Mouse (Mus musculus): Measurements from ENCODE around the gene Anapc15. TPM values are rescaled to one million over a fixed set of nuclear protein-coding genes. Genes with fewer than 3 reads are reported as not detected.
"Not testable (repeated sequence)": the region's sequence is repeated elsewhere in the genome, so short reads cannot be mapped to it uniquely, and the experiment has no call there.

Anapc15 gene
- total RNA-seq, 4 experiments from 2014 or later, result 29.6 to 34.8 (median 30.7) TPM

DNA sequence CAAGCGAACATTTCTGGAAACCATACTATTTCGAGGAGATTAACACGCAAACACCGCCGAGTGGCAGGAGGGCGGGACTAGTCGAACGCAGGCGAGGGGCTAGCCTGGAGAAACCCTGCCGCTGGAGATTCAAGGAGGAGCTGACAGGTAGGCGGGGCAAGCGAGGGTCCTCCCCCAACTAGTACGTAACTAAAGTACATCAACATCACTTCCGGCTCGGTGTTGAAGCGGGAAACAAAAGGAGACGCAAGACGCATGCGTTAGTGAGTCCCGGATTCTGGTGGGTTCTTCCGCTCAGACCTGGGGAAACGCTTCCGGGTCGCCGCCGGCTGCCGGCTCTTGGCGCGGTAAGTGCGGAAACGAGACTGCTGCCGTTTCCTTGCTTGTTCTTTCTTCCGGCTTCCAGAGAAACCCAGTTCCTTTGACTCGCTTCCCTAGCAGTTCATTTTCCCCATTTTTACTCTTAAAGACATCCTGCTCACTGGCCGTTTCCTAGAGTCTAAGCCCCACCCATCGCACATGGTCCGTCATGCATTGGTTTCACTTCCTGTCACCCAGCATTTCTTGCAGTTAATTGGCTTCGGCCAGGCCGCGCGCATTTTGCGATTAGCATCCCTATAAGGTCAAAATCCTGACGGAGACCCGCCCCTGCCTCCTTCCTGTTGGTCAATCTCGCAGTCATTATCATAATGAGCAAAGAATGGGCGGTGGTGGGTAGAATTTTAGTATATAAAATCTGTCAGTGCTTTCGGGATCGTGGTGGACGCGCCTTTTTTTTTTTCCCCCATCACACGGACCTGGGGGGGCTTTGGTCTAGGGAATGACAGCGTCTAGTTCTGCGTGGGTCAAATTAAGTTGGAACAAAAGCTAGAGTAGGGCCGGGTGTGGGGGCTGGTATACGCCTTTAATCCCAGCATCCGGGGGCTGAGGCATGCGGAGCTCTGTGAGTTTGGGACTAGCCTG, 32.9 kb downstream of the Anapc15 start:
- DNase-seq, result peak; percentile 98

- DNase-seq, result no peak
Observed at GRCm38 (mm10) chr7:101900331-101901097, 37.0 kb downstream of the Anapc15 start.

GRCm38 (mm10) chr7:101901969-101902368, 38.5 kb downstream of the Anapc15 start:
- DNase-seq, result no peak

DNA sequence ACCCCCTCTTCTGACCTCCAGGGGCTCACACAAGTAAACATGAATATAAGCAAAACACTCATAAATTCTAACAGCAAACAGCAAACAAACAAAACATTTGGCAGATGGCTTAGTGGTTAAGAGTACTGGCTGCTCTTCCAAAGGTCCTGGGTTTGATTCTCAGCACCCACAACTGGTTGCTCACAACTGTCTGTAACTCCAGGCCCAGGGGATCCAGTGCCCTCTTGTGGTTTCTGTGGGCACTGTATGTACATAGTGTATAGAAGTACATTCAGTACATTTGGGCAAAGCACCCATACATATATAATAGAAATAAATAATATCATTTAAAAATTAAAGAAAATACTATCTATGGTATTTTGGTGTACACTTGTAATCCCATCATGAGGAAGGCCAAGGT, 39.3 kb downstream of the Anapc15 start:
- DNase-seq, result no peak

DNA sequence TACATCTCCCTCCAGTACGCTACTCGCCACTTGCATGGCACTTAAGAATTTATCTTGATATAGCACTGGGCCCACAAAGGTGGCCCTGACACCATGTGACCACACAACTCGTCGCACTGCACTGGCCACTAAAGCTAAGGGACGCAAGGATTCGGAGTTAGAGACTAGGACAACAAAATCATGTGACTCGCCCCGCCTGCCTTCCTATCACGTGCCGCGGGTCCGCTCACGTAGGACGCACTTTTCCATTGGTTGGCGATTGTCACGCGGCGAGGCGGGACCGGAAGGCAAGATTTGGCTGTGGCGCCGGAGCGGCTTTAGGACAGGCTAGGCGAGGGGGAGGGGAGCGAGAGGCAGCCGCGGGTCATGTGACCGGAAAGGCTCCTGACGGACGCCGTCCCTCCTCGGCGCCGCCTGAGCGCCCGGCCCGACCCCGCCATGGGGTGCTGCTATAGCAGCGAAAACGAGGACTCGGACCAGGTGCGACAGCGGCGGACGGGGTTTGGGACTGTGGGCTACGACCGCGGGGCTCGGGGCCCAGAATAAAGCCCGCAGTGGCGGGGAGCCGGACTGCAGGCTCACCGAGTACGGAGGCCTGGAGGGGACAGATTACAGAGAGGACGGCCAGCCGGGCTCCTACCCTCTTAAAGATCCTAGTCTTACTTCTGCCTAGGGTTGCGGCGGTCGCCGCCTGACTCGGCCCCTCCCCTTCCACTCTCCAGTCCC, 42.2 kb downstream of the Anapc15 start, which contains the start of gene Lamtor1:
Gene Lamtor1 (plus strand): TSS at position 344 of the 726 bp plus-strand sequence.
- DNase-seq, result peak; percentile 100

- no peak for DNase-seq
Observed at GRCm38 (mm10) chr7:101906287-101906681, 42.8 kb downstream of the Anapc15 start, which contains the start of gene Tomt. Gene Tomt (minus strand): TSS chr7:101906359.

DNA sequence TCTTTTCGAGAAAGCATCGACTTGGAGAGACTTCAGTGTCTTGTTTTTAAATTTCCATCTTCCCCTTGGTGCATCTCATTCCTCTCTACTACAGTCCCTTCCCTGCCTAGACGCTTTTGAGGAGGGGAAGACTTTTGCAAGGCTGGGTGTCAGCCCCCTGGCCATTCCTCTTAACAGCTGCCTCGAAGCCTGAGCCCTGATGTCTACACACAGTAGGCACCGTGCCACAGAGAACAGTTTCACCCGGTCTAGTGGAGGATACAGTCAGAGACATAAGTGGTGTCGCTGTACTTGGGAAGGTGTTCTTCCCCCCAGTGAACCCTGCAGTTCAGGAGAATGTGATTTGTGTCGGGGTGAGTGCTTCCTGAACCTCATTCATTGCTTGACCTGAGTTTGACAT, 43.2 kb downstream of the Anapc15 start:
- DNase-seq, result no peak

GRCm38 (mm10) chr7:101908367-101908766, 44.9 kb downstream of the Anapc15 start:
- no peak for DNase-seq

- no peak for DNase-seq
Observed at GRCm38 (mm10) chr7:101910138-101910537, 46.6 kb downstream of the Anapc15 start.

GRCm38 (mm10) chr7:101911982-101912381, 48.5 kb downstream of the Anapc15 start:
- DNase-seq, result no peak

DNA sequence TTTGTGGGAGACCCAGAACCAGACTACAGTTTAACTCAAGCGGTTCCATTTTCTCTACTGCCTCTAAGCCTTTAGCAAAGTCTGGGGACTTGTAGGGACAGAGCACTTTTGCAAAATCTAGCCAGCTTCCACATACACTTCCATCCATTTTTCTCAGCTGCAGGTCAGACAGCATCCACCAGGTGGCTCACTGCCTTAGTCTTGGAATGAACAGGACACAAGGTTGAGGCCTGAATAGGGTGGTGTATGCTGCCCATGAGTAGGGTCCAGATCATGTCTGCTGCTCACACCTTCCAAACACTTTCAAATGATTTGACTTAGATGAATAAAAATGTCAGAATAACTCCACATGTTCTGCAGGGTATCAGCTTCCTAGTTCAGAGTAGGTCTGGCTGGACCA, 54.6 kb downstream of the Anapc15 start:
- no peak for DNase-seq

DNA sequence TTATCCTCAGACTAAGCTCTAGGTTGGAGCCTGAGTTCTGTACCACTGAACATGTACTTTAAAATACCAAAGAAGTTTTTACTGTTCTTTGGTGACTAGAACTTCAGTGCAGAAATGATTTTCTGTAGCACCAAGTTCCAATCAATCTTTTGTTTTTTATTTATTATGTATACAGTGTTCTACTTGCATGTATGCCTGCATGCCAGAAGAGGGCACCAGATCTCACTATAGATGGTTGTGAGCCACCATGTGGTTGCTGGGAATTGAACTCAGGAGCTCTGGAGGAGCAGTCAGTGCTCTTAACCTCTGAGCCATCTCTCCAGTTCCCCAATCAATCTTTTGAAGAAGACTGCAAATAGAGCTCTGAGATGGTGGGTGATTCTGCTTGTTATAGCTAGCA, 62.4 kb downstream of the Anapc15 start:
- DNase-seq, result not testable (repeated sequence)

GRCm38 (mm10) chr7:101928093-101928492, 64.6 kb downstream of the Anapc15 start:
- no peak for DNase-seq

- DNase-seq, result no peak
Observed at GRCm38 (mm10) chr7:101932551-101932950, 69.0 kb downstream of the Anapc15 start.

GRCm38 (mm10) chr7:101933300-101933699, 69.8 kb downstream of the Anapc15 start:
- no peak for DNase-seq

DNA sequence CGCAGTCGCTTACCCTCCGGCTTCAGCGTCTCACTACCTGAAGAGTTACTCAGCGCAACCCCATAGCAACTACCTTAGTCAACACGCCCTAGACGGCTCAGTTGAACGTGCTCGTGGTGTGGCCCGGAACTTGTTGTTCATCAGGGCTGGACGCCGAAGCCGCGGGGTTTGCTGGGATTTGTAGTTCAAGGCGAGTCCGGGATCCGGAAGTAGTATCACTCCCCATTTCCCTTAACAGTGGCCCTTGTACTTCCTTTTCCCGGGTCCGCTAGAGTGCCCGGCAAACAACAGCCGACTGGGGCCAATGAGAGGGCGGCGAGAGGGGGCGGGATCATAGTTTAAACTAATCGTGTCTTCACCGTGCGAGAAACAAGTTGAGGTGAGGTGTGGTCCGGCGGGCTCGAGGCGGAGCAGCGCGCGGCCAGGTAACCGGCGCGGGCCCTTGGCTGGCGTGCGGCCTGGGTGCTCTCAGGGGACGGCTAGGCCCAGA, 70.3 kb downstream of the Anapc15 start, which contains the start of the genes Lrrc51 and Numa1:
Gene Lrrc51 (minus strand): TSS at position 145 of the 490 bp plus-strand sequence.
Gene Numa1 (plus strand): TSS at position 361 of the 490 bp plus-strand sequence.
- DNase-seq, result peak; percentile 98

GRCm38 (mm10) chr7:101935957-101936356, 72.4 kb downstream of the Anapc15 start:
- no peak for DNase-seq

- no peak for DNase-seq
Observed at GRCm38 (mm10) chr7:101936996-101937395, 73.5 kb downstream of the Anapc15 start.

- no peak for DNase-seq
Observed at GRCm38 (mm10) chr7:101937569-101937968, 74.1 kb downstream of the Anapc15 start.

DNA sequence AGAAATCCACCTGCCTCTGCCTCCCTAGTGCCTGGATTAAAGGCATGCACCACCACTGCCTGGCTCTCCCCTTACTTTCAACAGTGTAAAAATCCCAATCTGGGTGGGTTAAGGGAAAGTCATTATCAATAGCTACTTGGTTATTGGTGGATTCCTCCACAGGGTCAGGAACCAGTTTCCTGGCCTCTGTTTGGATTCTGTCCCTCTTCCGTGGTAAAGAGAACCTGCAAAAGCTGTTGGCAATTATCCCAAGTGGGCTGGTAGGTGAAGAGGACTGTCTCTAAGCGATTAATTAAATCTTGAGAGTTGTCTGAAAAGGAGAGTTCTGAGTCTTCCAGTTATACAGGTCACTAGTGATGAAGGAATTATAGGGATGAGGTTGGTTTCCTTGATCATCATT, 74.8 kb downstream of the Anapc15 start:
- no peak for DNase-seq

GRCm38 (mm10) chr7:101939758-101940157, 76.2 kb downstream of the Anapc15 start:
- no peak for DNase-seq

DNA sequence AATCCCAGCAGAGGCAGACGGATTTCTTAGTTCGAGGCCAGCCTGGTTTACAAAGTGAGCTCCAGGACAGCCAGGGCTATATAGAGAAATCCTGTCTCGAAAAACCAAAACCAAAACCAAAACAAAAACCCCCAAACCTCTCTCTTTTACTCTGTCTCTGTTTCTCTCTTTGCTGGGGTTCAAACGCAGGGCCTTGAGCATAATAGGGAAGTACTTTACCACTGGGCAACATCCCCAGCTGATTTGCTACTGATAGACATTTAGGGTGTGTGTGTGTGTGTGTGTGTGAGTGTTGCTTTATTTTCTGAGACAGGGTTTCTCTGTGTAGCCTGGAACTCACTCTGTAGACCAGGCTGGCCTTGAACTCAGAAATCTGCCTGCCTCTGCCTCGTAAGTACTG, 85.5 kb downstream of the Anapc15 start:
- DNase-seq, result not testable (repeated sequence)

Data from adrenal gland, adult 8-10 months (tissue).